Comparison of ENCODE assay signal across 11 mouse cellular contexts in the genomic region with DNA sequence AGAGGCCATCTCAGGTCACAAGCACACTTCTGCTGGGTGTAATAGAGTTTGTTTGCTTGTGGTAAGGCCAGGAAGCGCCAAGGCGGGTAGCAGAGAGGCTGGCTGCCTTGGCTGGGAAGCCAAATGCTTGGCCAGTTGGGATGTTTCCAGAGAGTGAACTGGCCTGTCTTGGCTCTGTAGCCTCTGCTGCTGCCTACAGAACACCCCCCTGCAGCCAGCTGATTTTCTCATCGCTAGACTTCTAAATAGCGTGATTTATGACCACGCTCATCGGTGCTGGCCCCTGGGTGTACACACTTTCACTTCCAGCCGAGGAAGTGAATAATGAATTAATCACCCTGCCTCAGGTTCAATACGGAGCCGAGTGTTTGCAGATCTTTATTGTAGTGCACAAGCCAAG.
DNase-seq lines count a peak whose midpoint lies in the region; ATAC-seq and TF ChIP-seq lines count a peak whose summit lies in the region.
"Had no signal": no experiment of that assay in that cellular context is flagged by ENCODE, and none has a peak within 500 bp of the region (broad histone marks: within the 10 kb centered on the region; RNA-seq: fewer than 3 reads in every experiment).

No protein-coding gene starts in this region.

- peak; percentile 33 for DNase-seq in layer of hippocampus, adult 11-12 months (ENCODE audit: low spot score)
- DNase-seq in layer of hippocampus, adult 9-10 months (ENCODE audit: low spot score) = no peak
- DNase-seq in brain, embryonic 14.5 days (ENCODE audit: low read depth) = peak; percentile 55
- peak; percentile 22 for DNase-seq in gonadal fat pad, adult 2 months (ENCODE audit: low read depth)
- peak; percentile 34 for DNase-seq in lung, postnatal 25 days (ENCODE audit: low spot score)
- DNase-seq in c-Kit-positive CD71-positive TER-119-positive erythroid progenitor cells, embryonic 14.5 days (ENCODE audit: low spot score) = no peak
- no peak for DNase-seq in retina, embryonic 14.5 days (ENCODE audit: low spot score)

- H3K27me3 ChIP-seq in kidney, embryonic 14.5 days (ENCODE audit: control insufficient read depth, insufficient read depth, low read length) = no peaks in the 10 kb centered on the region
- H3K27me3 ChIP-seq: liver, embryonic 15.5 days had no signal

- TF ChIP-seq POLR2A in brain, embryonic 14.5 days (IDR thresholded peaks at IDR 0.05; ENCODE audit: borderline replicate concordance, extremely low read depth, insufficient read depth, insufficient read length, poor library complexity, severe bottlenecking) = no peak

- peak overlapping the region; percentile 13; the same call in 1 of the 2 replicates for H3K4me2 ChIP-seq in kidney, embryonic 14.5 days (replicated peaks; ENCODE audit: low read depth, low read length)
- H3K4me2 ChIP-seq: liver, embryonic 15.5 days had no signal

- TF ChIP-seq CTCF in brain, embryonic 14.5 days (IDR thresholded peaks at IDR 0.05; ENCODE audit: borderline replicate concordance, extremely low read depth, insufficient read depth, insufficient read length) = no peak

- H3K36me3 ChIP-seq in kidney, embryonic 14.5 days (ENCODE audit: control insufficient read depth, insufficient read depth, low read length) = no peaks in the 10 kb centered on the region
- H3K36me3 ChIP-seq: G1E; liver, embryonic 15.5 days had no signal

- 27% methylated on average over 9 of the region's 9 CpGs for WGBS in kidney, embryonic 14.5 days

- no peaks in the 10 kb centered on the region for H3K4me1 ChIP-seq in kidney, embryonic 14.5 days (ENCODE audit: control insufficient read depth, insufficient read depth, low read length)
- H3K4me1 ChIP-seq: liver, embryonic 15.5 days had no signal

- no peak overlapping the region for H3K9ac ChIP-seq in kidney, embryonic 14.5 days (ENCODE audit: low read depth, low read length)
- H3K9ac ChIP-seq: liver, embryonic 15.5 days had no signal

- H3K27ac ChIP-seq in kidney, embryonic 14.5 days (ENCODE audit: low read depth, low read length) = no peak overlapping the region
- H3K27ac ChIP-seq: liver, embryonic 15.5 days had no signal

- no peak for ATAC-seq in kidney, embryonic 14.5 days (ENCODE audit: low FRiP score, low TSS enrichment)

- H3K4me3 ChIP-seq in kidney, embryonic 14.5 days (ENCODE audit: low read length) = no peak overlapping the region
- H3K4me3 ChIP-seq: erythroblast, embryonic 14.5 days; liver, embryonic 15.5 days had no signal

- H3K9me3 ChIP-seq in kidney, embryonic 14.5 days (ENCODE audit: control insufficient read depth, low read length) = no peaks in the 10 kb centered on the region
- H3K9me3 ChIP-seq: liver, embryonic 15.5 days had no signal

Comparison
In these comparisons a context has a peak if more than half of its experiments do, and no peak if none do; other contexts are left out.
1. DNase-seq: peak in layer of hippocampus, adult 11-12 months (single experiment), brain, embryonic 14.5 days (single experiment), gonadal fat pad, adult 2 months (single experiment) and lung, postnatal 25 days (single experiment); none in layer of hippocampus, adult 9-10 months (single experiment), c-Kit-positive CD71-positive TER-119-positive erythroid progenitor cells, embryonic 14.5 days (single experiment) and retina, embryonic 14.5 days (single experiment).